Mouse (Mus musculus): ENCODE measurements around the gene Ets2.

- TF ChIP-seq POLR2A (IDR thresholded peaks at IDR 0.05; ENCODE audit: borderline replicate concordance, extremely low read depth, low read depth, low read length) (no peak), CTCF (IDR thresholded peaks at IDR 0.05; ENCODE audit: insufficient read depth, low read length) (no peak)
These were observed 45.3 kb upstream of the Ets2 start for GRCm38 (mm10) chr16:95656535-95656934.

Data from lung, adult 2 months (tissue).